8 mouse cellular contexts compared by ENCODE assay signal in the genomic region with DNA sequence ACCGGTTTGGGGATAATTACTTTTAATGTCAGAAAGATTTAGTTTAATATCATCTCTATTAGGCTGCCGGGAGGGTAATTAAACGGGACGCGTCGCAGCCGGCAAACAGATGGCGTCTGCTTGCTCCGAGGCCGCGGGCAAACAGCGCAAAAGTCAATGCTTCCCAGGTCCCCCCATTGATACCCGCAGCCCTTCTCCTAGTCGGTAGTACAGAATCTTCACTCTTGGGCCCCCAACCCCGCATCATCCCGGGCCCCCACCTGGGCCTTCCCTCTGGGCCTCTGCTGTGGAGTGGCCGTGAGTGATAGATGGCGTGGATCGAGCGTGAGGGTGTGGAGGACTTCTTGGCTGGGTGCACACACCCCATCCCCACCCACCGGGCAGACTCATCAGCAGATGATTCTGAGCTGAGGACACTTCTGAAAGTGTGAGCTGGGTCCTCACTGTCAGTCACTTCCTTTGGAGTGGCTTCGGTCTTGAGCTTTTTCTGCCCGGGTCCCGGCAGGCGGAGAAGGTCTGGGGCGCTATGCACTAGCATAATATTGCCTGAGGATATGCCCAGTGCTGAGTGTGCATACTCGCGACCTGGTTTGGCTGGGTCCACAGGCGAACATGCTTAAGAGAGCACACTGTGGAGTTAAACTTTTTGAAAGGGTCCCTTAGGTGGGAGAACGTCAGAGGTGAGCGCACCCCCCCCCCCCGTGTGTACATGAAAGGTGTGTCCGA. TPM values are rescaled to one million over a fixed set of nuclear protein-coding genes. Genes with fewer than 3 reads are reported as not detected.
DNase-seq lines count a peak whose midpoint lies in the region; ATAC-seq lines count a peak whose summit lies in the region.
"Had no signal": no experiment of that assay in that cellular context is flagged by ENCODE, and none has a peak within 500 bp of the region (broad histone marks: within the 10 kb centered on the region; RNA-seq: fewer than 3 reads in every experiment).

No protein-coding gene starts in this region.

- no peak overlapping the region for H3K27ac ChIP-seq in kidney, embryonic 15.5 days
- no peak overlapping the region for H3K27ac ChIP-seq in forebrain, embryonic 16.5 days (ENCODE audit: low read length)
- H3K27ac ChIP-seq in midbrain, embryonic 14.5 days (replicated peaks; ENCODE audit: low read depth, low read length): 0 out of 2 replicates have a peak overlapping the region, but pooled peaks have one; percentile 13

- peaks cover 99% of the 10 kb centered on the region for H3K27me3 ChIP-seq in kidney, embryonic 15.5 days
- peaks cover 52% of the 10 kb centered on the region for H3K27me3 ChIP-seq in forebrain, embryonic 16.5 days (replicated peaks; ENCODE audit: control insufficient read depth, insufficient read depth, low read length)
- peaks cover 98% of the 10 kb centered on the region for H3K27me3 ChIP-seq in midbrain, embryonic 14.5 days (ENCODE audit: control insufficient read depth, insufficient read depth, low read length)

- 2% methylated on average over 33 of the region's 33 CpGs for WGBS in kidney, embryonic 15.5 days
- under 1% methylated on average over 33 of the region's 33 CpGs for WGBS in forebrain, embryonic 16.5 days
- WGBS in midbrain, embryonic 14.5 days: under 1% methylated on average over 33 of the region's 33 CpGs

- no peak overlapping the region for H3K9ac ChIP-seq in kidney, embryonic 15.5 days
- peak overlapping the region; percentile 46; the same call in 1 of the 2 replicates for H3K9ac ChIP-seq in forebrain, embryonic 16.5 days (replicated peaks; ENCODE audit: low read depth, low read length)
- no peak overlapping the region for H3K9ac ChIP-seq in midbrain, embryonic 14.5 days (replicated peaks; ENCODE audit: low read length)
- H3K9ac ChIP-seq: lung, embryonic 14.5 days had no signal

- H3K9me3 ChIP-seq in kidney, embryonic 15.5 days (replicated peaks): peaks cover 4% of the 10 kb centered on the region; the same call in 1 of the 2 replicates
- peaks cover 2% of the 10 kb centered on the region; the same call in 1 of the 2 replicates for H3K9me3 ChIP-seq in forebrain, embryonic 16.5 days (ENCODE audit: control insufficient read depth, low read length)
- H3K9me3 ChIP-seq in midbrain, embryonic 14.5 days (ENCODE audit: control insufficient read depth, low read length): peaks cover 4% of the 10 kb centered on the region; the same call in 1 of the 2 replicates

- H3K4me3 ChIP-seq in kidney, embryonic 15.5 days (replicated peaks): no peak overlapping the region; the same call in 1 of the 2 replicates
- peak overlapping the region; percentile 24 for H3K4me3 ChIP-seq in forebrain, embryonic 16.5 days (replicated peaks; ENCODE audit: low read length)
- no peak overlapping the region; the same call in 1 of the 2 replicates for H3K4me3 ChIP-seq in midbrain, embryonic 14.5 days (replicated peaks; ENCODE audit: low read depth, low read length)

- DNase-seq in kidney, adult 8-10 months: no peak
- peak; percentile 39 for DNase-seq in embryo, embryonic 9.5 days (ENCODE audit: extremely low spot score)
- peak; percentile 52 for DNase-seq in midbrain, embryonic 14.5 days
- DNase-seq in spleen, postnatal 36 days (ENCODE audit: low spot score in 2 of 2): no peak
- DNase-seq: lung, embryonic 14.5 days had no signal

- peak overlapping the region; percentile 37 for H3K4me2 ChIP-seq in kidney, embryonic 15.5 days
- peak overlapping the region; percentile 63 for H3K4me2 ChIP-seq in forebrain, embryonic 16.5 days (ENCODE audit: low read length)
- peak overlapping the region; percentile 24; the same call in 1 of the 2 replicates for H3K4me2 ChIP-seq in midbrain, embryonic 14.5 days (ENCODE audit: low read length)
- H3K4me2 ChIP-seq: lung, embryonic 14.5 days had no signal

- ATAC-seq in kidney, embryonic 15.5 days (replicated peaks; ENCODE audit: low FRiP score): no peak
- no peak for ATAC-seq in forebrain, embryonic 16.5 days
- no peak for ATAC-seq in midbrain, embryonic 14.5 days (ENCODE audit: low FRiP score, low TSS enrichment)
- no peak for ATAC-seq in erythroblast, adult 5-6 weeks (replicated peaks; ENCODE audit: low FRiP score, poor library complexity, severe bottlenecking)

- peaks cover 43% of the 10 kb centered on the region for H3K4me1 ChIP-seq in kidney, embryonic 15.5 days
- peaks cover 30% of the 10 kb centered on the region for H3K4me1 ChIP-seq in forebrain, embryonic 16.5 days (replicated peaks; ENCODE audit: control insufficient read depth, insufficient read depth, low read length)
- H3K4me1 ChIP-seq in midbrain, embryonic 14.5 days (ENCODE audit: control insufficient read depth, insufficient read depth, low read length): peaks cover 18% of the 10 kb centered on the region; the same call in 1 of the 2 replicates

- no peaks in the 10 kb centered on the region for H3K36me3 ChIP-seq in kidney, embryonic 15.5 days
- H3K36me3 ChIP-seq in forebrain, embryonic 16.5 days (ENCODE audit: control insufficient read depth, insufficient read depth): no peaks in the 10 kb centered on the region
- no peaks in the 10 kb centered on the region for H3K36me3 ChIP-seq in midbrain, embryonic 14.5 days (ENCODE audit: control insufficient read depth, insufficient read depth, low read length)

RNA-seq across cellular contexts. Expression of gene Dmrta2, which starts 3.0 kb away (rescaled TPM):
- 0.08 and 0.13 TPM in 2 replicates for polyA plus RNA-seq in kidney, embryonic 15.5 days (2015; fragmentation: Nextera tagmentation; extraction: Ambion mirVana)
- 2.3 and 2.4 TPM in 2 replicates for polyA plus RNA-seq in forebrain, embryonic 16.5 days (2015; fragmentation: Nextera tagmentation; extraction: Ambion mirVana)
- polyA plus RNA-seq in midbrain, embryonic 14.5 days (2014; fragmentation: Nextera tagmentation; extraction: Ambion mirVana): 1.4 TPM in 2 replicates
- not detected in 2 replicates for total RNA-seq in erythroblast, adult 5-6 weeks (2015; ENCODE audit: low replicate concordance)
- total RNA-seq in erythroblast, adult 5-6 weeks (2017; ENCODE audit: low replicate concordance): 0.51 TPM in 1 of 2 replicates, not detected in the other

Comparison
In these comparisons a context has a peak if more than half of its experiments do, and no peak if none do; other contexts are left out.
1. DNase-seq: peak in embryo, embryonic 9.5 days (single experiment) and midbrain, embryonic 14.5 days (single experiment); none in kidney, adult 8-10 months (0 of 2) and spleen, postnatal 36 days (0 of 2).
2. Peak in every context shown above with its lines, with median percentiles within 50 percentile points of each other: H3K4me2 ChIP-seq.